Mouse (Mus musculus) thymus, postnatal 14 days (tissue): Measurements from ENCODE around the gene Etv6.
A peak's percentile ranks its signal among the peaks of the same experiment; 100 is the strongest.

Experiments
- DNase-seq: peaks from one replicate; pipeline ENCODE4 v3.0.0; 2021

The Etv6 gene

DNA sequence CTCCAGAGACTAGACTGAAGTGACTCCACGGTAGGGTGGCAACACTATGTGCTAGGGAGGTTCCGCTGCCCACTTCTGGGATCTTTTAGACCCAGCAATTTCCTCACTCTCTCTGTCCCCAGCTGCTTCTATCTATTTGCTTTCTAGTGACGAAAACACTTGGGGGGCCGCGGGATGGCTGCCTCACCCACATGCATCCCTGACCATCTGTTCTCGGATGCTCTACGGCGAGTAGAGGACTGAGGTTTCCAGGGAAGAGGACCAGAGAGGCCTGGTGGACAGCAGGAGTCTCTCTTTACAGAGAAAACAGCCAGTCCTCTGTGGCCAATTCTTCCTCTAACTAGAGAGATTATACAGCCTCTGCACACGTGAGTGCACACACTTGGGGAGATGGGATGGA lies 43.6 kb downstream of the Etv6 start:
- DNase-seq: no peak

DNA sequence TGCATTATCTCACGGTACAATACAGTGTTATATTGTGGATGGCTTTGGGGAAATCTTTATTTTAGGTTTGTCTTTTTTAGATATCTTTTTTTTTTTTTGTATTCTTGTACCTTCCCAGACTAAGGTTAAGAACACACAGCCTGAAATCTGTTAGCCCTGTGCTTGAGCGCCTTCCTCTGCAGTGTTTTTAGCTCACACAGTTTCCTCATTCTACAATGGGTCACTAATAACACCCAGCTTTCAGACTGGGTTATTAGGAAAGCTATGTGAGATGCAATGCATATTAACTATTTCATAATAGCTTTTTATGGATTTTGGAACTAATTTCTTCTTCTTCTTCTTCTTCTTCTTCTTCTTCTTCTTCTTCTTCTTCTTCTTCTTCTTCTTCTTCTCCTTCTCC lies 44.1 kb downstream of the Etv6 start:
- DNase-seq: no peak

- DNase-seq: no peak
Measured at GRCm38 (mm10) chr6:134080946-134081345, 45.4 kb downstream of the Etv6 start.

GRCm38 (mm10) chr6:134082229-134082920 lies 46.9 kb downstream of the Etv6 start:
- DNase-seq: no peak

DNA sequence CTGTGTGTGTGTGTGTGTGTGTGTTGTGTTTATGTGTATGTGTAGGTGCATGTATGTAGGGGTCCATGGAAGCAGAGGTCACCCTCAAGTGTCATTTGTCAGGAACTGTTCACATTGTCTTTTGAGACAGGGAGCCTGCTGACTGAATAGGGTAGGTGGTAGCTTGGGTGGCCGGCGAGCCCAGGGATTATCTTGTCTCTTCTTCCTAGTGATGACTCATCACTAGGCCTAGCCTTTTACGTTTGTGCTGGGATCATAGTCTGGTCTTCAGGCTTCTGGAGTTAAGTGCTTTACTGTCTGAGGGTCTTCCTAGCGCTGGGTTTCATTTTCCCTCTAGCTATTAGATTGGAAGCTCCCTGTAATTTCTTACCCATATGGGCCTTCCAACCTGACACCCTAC lies 47.9 kb downstream of the Etv6 start:
- no peak for DNase-seq

DNA sequence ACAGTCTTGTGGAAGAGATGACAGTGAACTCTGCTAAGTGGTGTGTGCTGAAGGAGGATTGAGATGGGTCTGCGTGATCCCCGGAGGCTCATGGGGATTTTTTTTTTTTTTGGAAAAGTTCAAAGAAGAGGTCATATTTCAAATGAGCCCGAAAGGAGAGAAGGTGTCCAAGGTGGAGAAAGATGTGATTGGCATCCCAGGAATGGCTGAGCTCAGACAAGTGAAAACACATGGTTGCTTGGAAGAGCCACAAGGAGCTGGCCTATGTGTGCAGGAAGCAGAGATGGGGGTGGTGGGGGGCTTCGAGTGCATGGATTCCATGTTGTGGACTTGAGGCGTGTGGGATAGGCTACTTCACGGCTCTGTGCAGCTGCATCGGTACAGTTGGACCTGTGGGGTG lies 50.9 kb downstream of the Etv6 start:
- no peak for DNase-seq

DNA sequence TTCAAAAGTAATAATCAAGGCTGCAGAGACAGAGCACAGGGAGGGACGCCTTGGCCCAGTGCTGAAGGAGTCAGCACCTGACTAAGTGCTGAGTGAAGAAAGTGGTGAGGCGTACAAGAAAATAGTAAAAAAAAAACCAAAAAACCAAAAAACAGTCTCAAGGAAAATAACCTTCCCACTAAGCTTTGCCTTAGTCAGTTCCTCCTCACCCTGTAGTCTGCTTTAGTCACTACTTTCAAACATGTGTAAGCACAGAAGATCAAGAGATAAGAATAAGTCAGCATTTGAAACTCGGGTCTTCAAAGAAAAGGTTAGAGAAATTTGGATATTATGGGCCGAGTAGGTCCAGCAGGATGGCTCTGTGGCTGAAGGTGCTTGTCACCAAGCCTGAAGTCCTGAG lies 52.2 kb downstream of the Etv6 start:
- no peak for DNase-seq

DNA sequence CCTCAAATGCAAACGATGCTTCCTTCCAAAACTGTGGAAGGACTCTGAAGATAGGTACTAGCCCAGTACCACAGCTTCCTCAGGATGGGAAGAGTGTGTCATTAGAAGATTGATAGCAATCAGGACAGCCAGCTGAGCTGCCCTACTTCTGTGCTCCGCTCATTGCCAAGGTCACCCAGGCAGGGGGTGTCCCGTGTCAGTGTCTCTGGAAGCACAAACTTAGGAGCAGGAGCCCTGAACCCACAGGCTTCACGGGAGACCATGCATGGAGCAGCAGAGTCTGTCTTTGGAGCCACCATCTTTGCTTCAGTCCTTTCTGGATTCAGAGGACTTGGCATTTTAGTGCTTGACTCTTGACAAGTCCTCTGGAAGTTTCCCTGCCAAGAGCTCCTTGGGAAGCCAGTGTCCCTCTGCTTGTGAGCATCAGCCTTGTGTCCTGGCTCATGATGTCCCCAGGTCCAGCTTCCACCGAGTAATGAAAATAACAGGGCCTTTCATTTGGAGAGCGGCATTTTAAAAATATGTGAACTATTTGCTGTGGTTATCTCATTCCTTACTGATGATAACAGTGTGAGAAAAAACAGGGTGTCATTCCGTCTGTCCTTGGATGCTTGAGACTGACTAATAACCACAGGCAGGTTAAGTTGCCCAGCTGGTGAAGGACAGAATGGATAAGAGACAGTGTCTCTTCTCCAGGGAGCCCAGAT lies 54.3 kb downstream of the Etv6 start:
- no peak for DNase-seq

DNA sequence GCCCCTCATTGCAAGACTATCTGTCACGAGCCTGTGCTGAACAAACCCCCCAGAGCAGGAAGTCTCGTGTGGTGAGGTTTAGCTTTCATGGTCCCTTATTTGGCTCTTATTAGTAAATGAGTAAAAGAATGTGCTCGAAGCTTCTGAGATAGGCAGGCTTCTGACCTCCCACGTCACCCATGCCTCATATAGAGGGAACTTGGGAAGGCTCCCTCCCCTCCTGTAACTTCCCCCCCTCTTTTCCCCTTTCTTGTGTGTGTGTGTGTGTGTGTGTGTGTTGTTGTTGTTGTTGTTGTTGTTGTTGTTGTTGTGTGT lies 54.8 kb downstream of the Etv6 start:
- no peak for DNase-seq

- no peak for DNase-seq
Measured at GRCm38 (mm10) chr6:134090875-134091274, 55.4 kb downstream of the Etv6 start.

DNA sequence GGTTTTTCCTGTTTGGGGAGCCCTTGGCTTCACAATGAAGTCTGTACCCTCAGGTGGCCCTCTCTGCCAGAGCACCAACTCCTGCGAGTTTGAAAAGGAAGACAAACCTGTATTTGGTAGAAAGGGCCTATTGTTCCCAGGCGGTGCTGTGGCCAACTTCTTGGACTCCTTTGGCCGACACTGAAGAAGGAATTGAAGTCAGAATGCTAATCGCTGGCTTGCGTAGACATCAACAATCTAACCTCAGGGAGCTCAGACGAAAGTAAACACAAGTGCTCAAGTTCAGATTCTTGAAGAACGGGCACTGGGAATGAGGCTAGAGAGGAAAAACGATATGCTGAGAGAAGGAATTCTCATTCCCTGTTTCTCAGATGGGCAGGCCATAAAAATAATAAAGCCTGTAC lies 55.9 kb downstream of the Etv6 start:
- DNase-seq: no peak

GRCm38 (mm10) chr6:134094066-134094465 lies 58.6 kb downstream of the Etv6 start:
- DNase-seq: no peak

DNA sequence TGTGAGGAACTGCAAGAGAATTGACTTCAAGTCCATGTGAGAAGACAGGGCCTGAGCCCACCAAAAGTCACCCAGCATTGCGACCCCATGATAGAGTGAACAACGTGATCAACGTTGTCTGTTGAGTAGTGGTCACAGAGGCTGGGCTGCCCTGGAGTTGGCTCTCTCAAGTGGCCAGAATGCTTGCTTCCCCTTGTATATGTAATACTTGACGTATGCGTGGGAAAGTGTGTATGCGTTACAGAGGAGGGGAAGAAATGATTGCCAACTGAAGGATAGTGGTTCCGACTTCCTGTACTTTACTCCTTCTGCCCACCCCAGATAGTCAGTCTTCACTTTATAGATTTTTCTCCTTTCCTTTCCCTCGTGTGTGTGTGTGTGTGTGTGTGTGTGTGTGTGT lies 59.1 kb downstream of the Etv6 start:
- DNase-seq: no peak

GRCm38 (mm10) chr6:134095582-134095981 lies 60.1 kb downstream of the Etv6 start:
- DNase-seq: no peak

DNA sequence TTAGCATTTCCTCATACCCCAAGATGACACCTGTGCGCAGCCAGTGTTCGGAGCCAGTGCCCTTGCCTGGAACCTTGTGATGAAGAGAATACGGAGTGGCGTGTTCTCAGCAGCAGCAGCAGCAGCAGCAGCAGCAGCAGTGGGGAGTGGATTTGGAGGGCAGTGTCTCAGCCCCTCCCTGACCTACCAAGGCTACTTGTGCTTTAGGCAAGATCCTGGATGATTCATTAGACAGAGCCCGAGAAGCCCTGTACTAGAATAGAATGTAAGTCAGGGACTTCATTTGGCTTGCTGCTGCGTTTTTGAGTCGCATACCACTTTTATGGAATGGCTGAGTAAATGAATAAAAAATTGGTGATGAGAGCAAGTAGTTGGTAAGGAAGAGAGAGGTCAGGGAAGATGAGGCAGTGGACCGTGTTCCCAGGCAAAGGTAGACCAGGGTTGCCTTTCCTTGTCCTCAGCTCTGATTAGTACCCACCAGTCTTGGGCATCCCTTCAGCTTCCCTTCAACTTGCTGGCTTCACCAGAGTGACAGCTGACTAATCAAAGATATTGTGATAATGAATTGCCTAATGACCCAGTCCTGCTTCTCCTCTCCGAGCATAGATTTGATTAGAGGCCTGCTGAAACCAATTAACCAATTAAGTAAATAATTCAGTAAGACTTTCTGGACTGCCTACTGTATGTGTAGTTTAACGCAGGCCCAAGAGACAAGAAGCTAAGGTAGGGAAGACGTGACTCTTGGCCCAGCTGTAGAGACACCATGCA lies 64.7 kb downstream of the Etv6 start:
- no peak for DNase-seq

DNA sequence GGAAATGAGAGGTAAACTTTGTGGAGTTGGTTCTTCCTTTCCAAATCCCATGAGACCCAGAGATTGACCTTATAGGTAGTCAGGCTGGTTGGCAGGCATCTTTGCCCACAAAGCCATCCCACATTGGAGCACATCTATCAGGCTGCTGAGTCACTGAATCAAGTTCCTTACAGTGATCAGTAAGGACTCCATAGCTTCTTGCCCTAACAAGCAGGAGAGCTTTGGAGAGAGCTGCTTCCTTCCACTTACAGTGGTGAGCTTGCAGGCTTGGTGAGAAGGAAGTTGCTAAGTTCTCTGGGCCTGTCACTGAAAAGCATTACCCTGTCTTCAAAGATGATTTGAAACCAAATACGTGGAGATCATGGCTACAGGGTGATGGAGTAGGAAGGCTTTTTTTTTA lies 66.9 kb downstream of the Etv6 start:
- no peak for DNase-seq

- no peak for DNase-seq
Measured at GRCm38 (mm10) chr6:134103519-134103918, 68.0 kb downstream of the Etv6 start.

GRCm38 (mm10) chr6:134105514-134106201 lies 70.2 kb downstream of the Etv6 start:
- peak; percentile 17 for DNase-seq

DNA sequence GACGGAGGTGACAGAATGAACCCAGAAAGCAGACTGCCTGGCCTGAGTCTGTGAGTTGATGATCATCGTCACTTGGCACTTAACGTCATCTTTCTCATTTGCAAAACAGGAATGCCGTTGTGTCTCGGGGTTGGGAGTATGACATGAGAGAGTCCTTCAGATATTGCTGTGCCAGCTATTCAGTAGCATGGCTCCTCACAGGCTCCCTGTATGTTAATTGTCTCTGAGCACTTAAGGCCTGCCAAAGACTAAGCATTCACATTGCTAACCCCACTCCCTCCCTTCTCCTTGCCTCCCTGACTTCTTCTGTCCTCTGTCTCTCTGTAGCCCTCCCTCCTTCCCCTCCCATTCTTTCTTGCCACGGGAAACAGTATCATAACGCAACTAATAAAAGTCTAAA lies 72.2 kb downstream of the Etv6 start:
- no peak for DNase-seq

DNA sequence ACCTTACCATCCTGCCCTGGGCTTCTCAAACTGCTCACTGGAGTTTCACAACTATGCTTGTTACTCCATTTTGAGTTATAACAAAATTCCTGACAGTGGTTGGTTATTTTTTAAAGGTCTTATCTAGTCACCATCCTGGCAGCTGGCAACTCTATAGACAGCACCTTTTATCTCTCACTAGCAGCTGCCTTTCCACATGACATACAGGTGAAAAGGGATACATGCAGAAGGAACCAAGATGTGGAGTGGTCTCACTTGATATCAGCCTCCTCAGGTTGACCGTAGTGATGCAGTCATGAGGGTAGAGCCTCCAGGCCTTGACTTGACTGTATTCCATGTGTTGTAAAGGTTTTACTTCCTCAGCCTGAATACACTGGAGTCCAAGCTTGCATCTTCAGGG lies 74.2 kb downstream of the Etv6 start:
- DNase-seq: no peak

DNA sequence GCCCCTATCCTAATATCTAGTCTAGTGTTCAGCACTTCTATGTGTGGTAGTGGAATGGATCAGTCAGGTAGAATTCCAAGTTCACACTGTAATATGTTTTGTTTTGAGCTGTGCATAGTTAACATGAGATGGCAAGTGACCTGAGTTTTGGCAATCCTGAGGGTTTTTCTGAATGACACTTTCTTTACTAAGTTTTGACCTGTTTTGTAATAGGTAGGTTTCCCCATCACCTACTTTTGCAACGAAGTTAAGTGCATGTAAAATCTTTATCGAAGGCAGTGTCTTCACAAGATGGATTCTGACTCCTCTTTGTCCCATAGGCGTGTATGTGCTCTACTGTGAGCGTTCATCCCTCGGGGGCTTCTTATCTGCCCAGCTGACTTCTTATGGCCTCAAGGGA lies 74.7 kb downstream of the Etv6 start:
- DNase-seq: no peak

DNA sequence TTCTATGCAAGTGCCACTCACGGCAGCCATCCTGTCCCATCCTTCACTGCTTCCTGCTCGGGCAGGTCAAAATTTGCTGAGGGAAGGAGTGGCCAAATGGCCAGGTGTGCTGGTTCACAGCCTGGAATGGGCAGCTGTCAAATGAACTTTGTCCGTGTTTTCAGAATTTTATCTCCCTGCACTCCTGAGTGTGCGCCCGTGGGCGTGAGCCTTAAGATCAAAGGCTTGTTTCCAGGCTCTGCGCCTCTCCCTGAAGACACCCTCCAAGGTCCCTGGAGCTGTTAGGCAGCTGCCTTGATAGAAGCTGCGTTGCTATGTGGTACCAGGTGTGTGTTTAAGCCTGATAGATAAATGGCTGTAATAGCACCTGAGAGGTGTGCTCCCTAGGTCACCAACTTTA lies 76.1 kb downstream of the Etv6 start:
- no peak for DNase-seq

DNA sequence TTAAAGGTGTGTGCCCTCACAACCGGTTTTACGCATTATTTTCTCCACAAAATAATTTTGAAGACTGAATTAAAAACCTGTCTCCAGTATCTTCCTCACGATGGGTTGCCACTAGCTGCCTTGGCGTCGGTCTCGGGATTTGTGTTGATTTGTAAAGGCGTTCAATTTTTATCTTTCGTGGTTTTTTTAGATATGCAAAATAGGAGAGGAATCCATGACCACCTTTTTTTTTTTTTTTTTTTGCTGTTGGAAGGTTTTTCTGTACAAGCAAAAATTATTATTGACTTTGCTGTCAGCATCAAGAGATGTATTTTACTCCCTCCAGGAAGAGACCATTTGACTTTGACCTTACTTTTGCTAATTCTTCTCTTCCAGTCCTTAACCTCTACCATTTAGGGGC lies 77.3 kb downstream of the Etv6 start:
- DNase-seq: no peak

GRCm38 (mm10) chr6:134113168-134113567 lies 77.7 kb downstream of the Etv6 start:
- DNase-seq: no peak
